In genomic region chr10:20590100-20590499, GRCm38 (mm10) we compare ENCODE assay signal across 10 mouse cellular contexts.
A peak's percentile ranks its signal among the peaks of the same experiment; 100 is the strongest.
DNase-seq lines count a peak whose midpoint lies in the region; ATAC-seq and TF ChIP-seq lines count a peak whose summit lies in the region.
"Had no signal": no experiment of that assay in that cellular context is flagged by ENCODE, and none has a peak within 500 bp of the region (broad histone marks: within the 10 kb centered on the region; RNA-seq: fewer than 3 reads in every experiment).

No protein-coding gene starts in this region.

- no peaks in the 10 kb centered on the region for H3K27me3 ChIP-seq in hindbrain, postnatal 0 days (ENCODE audit: insufficient read depth, low read length)
- no peaks in the 10 kb centered on the region for H3K27me3 ChIP-seq in hindbrain, embryonic 13.5 days
- no peaks in the 10 kb centered on the region for H3K27me3 ChIP-seq in lung, embryonic 15.5 days
- H3K27me3 ChIP-seq: embryonic facial prominence, embryonic 12.5 days; liver, embryonic 15.5 days had no signal

- peak; percentile 15 for DNase-seq in adrenal gland, adult 2 months
- DNase-seq in adrenal gland, postnatal 25 days = no peak
- DNase-seq in hindbrain, postnatal 0 days (ENCODE audit: low spot score) = peak; percentile 3
- DNase-seq in brain, embryonic 14.5 days (ENCODE audit: low read depth) = peak; percentile 16
- no peak for DNase-seq in ovary, postnatal 36 days (ENCODE audit: low spot score)
- DNase-seq in adipocyte (ENCODE audit: low spot score) = no peak

- H3K4me3 ChIP-seq in hindbrain, postnatal 0 days (ENCODE audit: low read length) = no peak overlapping the region
- H3K4me3 ChIP-seq in hindbrain, embryonic 13.5 days = no peak overlapping the region
- no peak overlapping the region for H3K4me3 ChIP-seq in lung, embryonic 15.5 days
- H3K4me3 ChIP-seq: embryonic facial prominence, embryonic 12.5 days; liver, embryonic 15.5 days had no signal

- H3K27ac ChIP-seq in hindbrain, postnatal 0 days = no peak overlapping the region
- H3K27ac ChIP-seq in hindbrain, embryonic 13.5 days = no peak overlapping the region
- H3K27ac ChIP-seq in lung, embryonic 15.5 days = peak overlapping the region; percentile 33; the same call in 1 of the 2 replicates
- H3K27ac ChIP-seq: embryonic facial prominence, embryonic 12.5 days; liver, embryonic 15.5 days had no signal

- TF ChIP-seq CTCF in hindbrain, postnatal 0 days (IDR thresholded peaks at IDR 0.05; ENCODE audit: low read depth) = no peak
- no peak for TF ChIP-seq CTCF in brain, embryonic 14.5 days (IDR thresholded peaks at IDR 0.05; ENCODE audit: borderline replicate concordance, extremely low read depth, insufficient read depth, insufficient read length)

- ATAC-seq in hindbrain, postnatal 0 days = no peak
- ATAC-seq in hindbrain, embryonic 13.5 days (ENCODE audit: low FRiP score) = no peak
- no peak for ATAC-seq in lung, embryonic 15.5 days (ENCODE audit: borderline replicate concordance, extremely low read depth, low FRiP score, low TSS enrichment)

- H3K36me3 ChIP-seq in hindbrain, postnatal 0 days (ENCODE audit: insufficient read depth, low read length) = no peaks in the 10 kb centered on the region
- H3K36me3 ChIP-seq in hindbrain, embryonic 13.5 days = no peaks in the 10 kb centered on the region
- no peaks in the 10 kb centered on the region for H3K36me3 ChIP-seq in lung, embryonic 15.5 days
- H3K36me3 ChIP-seq: embryonic facial prominence, embryonic 12.5 days; liver, embryonic 15.5 days had no signal

- no peak for TF ChIP-seq POLR2A in brain, embryonic 14.5 days (IDR thresholded peaks at IDR 0.05; ENCODE audit: borderline replicate concordance, extremely low read depth, insufficient read depth, insufficient read length, poor library complexity, severe bottlenecking)

- H3K4me1 ChIP-seq in hindbrain, postnatal 0 days (ENCODE audit: insufficient read depth, low read length) = no peaks in the 10 kb centered on the region
- no peaks in the 10 kb centered on the region for H3K4me1 ChIP-seq in hindbrain, embryonic 13.5 days (replicated peaks)
- peaks cover 13% of the 10 kb centered on the region for H3K4me1 ChIP-seq in lung, embryonic 15.5 days
- H3K4me1 ChIP-seq: embryonic facial prominence, embryonic 12.5 days; liver, embryonic 15.5 days had no signal

- no peak overlapping the region for H3K4me2 ChIP-seq in hindbrain, postnatal 0 days (ENCODE audit: low read depth, low read length)
- H3K4me2 ChIP-seq in hindbrain, embryonic 13.5 days = no peak overlapping the region
- no peak overlapping the region for H3K4me2 ChIP-seq in lung, embryonic 15.5 days
- H3K4me2 ChIP-seq: embryonic facial prominence, embryonic 12.5 days; liver, embryonic 15.5 days had no signal

- H3K9ac ChIP-seq in hindbrain, postnatal 0 days (replicated peaks; ENCODE audit: low read length) = no peak overlapping the region
- H3K9ac ChIP-seq in hindbrain, embryonic 13.5 days = no peak overlapping the region
- H3K9ac ChIP-seq in lung, embryonic 15.5 days = no peak overlapping the region
- H3K9ac ChIP-seq: embryonic facial prominence, embryonic 12.5 days; liver, embryonic 15.5 days had no signal

- H3K9me3 ChIP-seq in hindbrain, postnatal 0 days (ENCODE audit: low read length) = no peaks in the 10 kb centered on the region
- no peaks in the 10 kb centered on the region for H3K9me3 ChIP-seq in hindbrain, embryonic 13.5 days
- H3K9me3 ChIP-seq in lung, embryonic 15.5 days = no peaks in the 10 kb centered on the region
- H3K9me3 ChIP-seq: embryonic facial prominence, embryonic 12.5 days; liver, embryonic 15.5 days had no signal

- WGBS in hindbrain, postnatal 0 days = 71% methylated on average over 7 of the region's 7 CpGs
- WGBS in hindbrain, embryonic 13.5 days = 75% methylated on average over 7 of the region's 7 CpGs
- 20% methylated on average over 7 of the region's 7 CpGs for WGBS in lung, embryonic 15.5 days

Comparison
In these comparisons a context has a peak if more than half of its experiments do, and no peak if none do; other contexts are left out.
1. DNase-seq: peak in adrenal gland, adult 2 months (single experiment), hindbrain, postnatal 0 days (single experiment) and brain, embryonic 14.5 days (single experiment); none in adrenal gland, postnatal 25 days (single experiment), ovary, postnatal 36 days (single experiment) and adipocyte (single experiment).